Mouse (Mus musculus) hindbrain, postnatal 0 days (tissue): Measurements from ENCODE around the gene Smarcc1. TPM values are rescaled to one million over a fixed set of nuclear protein-coding genes. Genes with fewer than 3 reads are reported as not detected.

ENCODE experiments used
- ATAC-seq: fragments of 200-750 bp; cut with Nextera tagmentation; 2 replicates; pipeline ENCODE4 v1.8.0; 2017; ENCODE audit warnings: mild to moderate bottlenecking, moderate TSS enrichment, moderate library complexity
- DNase-seq: peaks from one replicate; pipeline ENCODE4 v3.0.0-alpha.2; 2015; ENCODE audit warnings: low spot score
- H3K27ac ChIP-seq: fragments of 300-500 bp; sonication (generic); 2 replicates; pipeline ENCODE4 v1.5.1; 2014; ENCODE audit warnings: mild to moderate bottlenecking
- H3K27me3 ChIP-seq: fragments of 300-500 bp; sonication (generic); 2 replicates; pipeline ENCODE4 v1.6.1; 2014; ENCODE audit warnings: low read length, mixed read lengths; ENCODE audit not compliant: insufficient read depth
- H3K36me3 ChIP-seq: fragments of 300-500 bp; sonication (generic); 2 replicates; pipeline ENCODE4 v1.6.1; 2014; ENCODE audit warnings: low read length, mixed read lengths; ENCODE audit not compliant: insufficient read depth
- H3K4me1 ChIP-seq: fragments of 300-500 bp; sonication (generic); 2 replicates; pipeline ENCODE4 v1.6.1; 2014; ENCODE audit warnings: antibody characterized with exemption, low read length, mixed read lengths; ENCODE audit not compliant: insufficient read depth
- H3K4me2 ChIP-seq: fragments of 300-500 bp; sonication (generic); 2 replicates; pipeline ENCODE4 v1.6.1; 2014; ENCODE audit warnings: low read depth, mild to moderate bottlenecking, low read length, moderate library complexity, mixed read lengths
- H3K4me3 ChIP-seq: fragments of 300-500 bp; sonication (generic); 2 replicates; pipeline ENCODE4 v1.5.1; 2014; ENCODE audit warnings: low read length
- H3K9ac ChIP-seq: fragments of 300-500 bp; sonication (generic); replicated peaks from 2 replicates; pipeline ENCODE4 v1.6.1; 2014; ENCODE audit warnings: mild to moderate bottlenecking, low read length, moderate library complexity, mixed read lengths
- H3K9me3 ChIP-seq: fragments of 300-500 bp; sonication (generic); 2 replicates; pipeline ENCODE4 v1.6.1; 2016; ENCODE audit warnings: low read length, mixed read lengths
- CTCF ChIP-seq: IDR thresholded peaks from 2 replicates; pipeline ENCODE4 v1.5.1; 2016; ENCODE audit warnings: antibody characterized with exemption, control low read depth, low read depth
- WGBS: fragments of 180-500 bp; shearing (Covaris S2); extraction: QIAGEN DNeasy Blood & Tissue Kit; methylation state at CpG from one replicate; pipeline ENCODE4 v1.1.7; 2014; 5-methylcytosine and 5-hydroxymethylcytosine counted together
- polyA plus RNA-seq: library from polyadenylated mRNA; unstranded; fragments of >200 nt; fragmentation: Nextera tagmentation; extraction: Ambion mirVana; gene quantifications from 2 replicates; pipeline ENCODE4 v1.2.1, GENCODE M21; 2015
- total RNA-seq: library from RNA; depleted of rRNA; stranded (reverse); fragments of >200 nt; gene quantifications from 2 replicates; pipeline ENCODE4 v1.2.3, GENCODE M21; 2014

Smarcc1 gene
- total and polyA plus RNA-seq, 2 experiments from 2014 or later = 26.2 to 59.5 TPM

DNA sequence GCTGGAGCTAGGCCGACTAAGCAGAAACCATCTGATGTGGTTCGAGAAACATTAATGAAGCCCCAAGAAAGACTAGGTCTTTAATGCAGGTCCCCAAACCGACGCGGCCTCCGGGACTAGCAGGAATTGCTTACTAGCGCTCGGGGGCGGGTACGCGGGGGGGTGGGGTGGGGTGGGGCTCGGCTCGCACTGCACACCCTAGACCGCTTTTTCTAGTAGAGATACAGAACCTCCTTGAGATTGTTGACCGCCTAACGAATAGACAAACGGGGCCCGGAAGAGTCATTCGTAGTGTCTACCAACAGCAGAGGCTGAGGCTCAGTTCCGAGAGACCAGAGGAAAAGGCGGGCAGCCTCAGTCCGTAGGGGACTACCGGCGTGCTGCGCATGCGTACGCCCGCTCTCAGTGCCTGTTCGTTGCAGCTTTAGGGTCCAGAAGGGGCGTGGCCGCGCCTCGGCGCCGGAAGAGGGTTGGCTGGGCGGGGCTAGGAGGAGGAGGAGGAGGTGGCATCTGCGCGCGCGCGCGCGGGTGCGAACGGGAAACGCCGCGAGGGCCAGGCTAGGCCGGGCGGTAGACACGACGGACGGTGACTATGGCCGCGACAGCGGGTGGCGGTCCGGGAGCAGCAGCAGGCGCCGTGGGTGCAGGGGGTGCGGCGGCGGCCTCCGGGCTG is 14.2 kb downstream of the Smarcc1 start:
- peaks cover 4% of the 10 kb centered on the region; the same call in 1 of the 2 replicates for H3K36me3 ChIP-seq
- H3K9me3 ChIP-seq = no peaks in the 10 kb centered on the region
- peak overlapping the region; percentile 92 for H3K9ac ChIP-seq
- WGBS = under 1% methylated on average over 56 of the region's 64 CpGs
- H3K4me1 ChIP-seq = peaks cover 22% of the 10 kb centered on the region
- H3K27ac ChIP-seq = peak overlapping the region; percentile 88
- DNase-seq = peak; percentile 100
- H3K4me2 ChIP-seq = peak overlapping the region; percentile 86
- H3K4me3 ChIP-seq = peak overlapping the region; percentile 92
- TF ChIP-seq CTCF = no peak
- no peaks in the 10 kb centered on the region for H3K27me3 ChIP-seq
- peak; percentile 97 for ATAC-seq

DNA sequence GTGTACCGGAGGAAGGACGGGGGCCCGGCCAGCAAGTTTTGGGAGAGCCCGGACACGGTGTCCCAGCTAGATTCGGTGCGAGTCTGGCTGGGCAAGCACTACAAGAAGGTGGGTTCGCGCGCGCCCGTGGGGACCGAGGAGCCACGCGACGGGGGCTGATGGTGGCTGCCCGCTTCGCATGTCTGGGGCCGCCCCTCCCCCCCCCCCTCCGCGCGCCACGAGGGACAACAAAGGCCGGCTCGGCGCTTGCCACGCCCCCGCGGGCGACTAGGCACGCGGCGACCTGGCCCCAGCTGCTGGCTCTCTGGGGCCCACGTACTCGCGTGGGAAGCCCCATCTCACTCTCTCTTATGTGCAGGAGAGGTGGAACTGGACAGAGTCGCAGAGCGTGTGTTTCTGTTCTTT is 14.7 kb downstream of the Smarcc1 start:
- Histone ChIP-seq H3K9ac (peak overlapping the region; percentile 92), H3K4me1 (peaks cover 22% of the 10 kb centered on the region), H3K4me3 (peak overlapping the region; percentile 92), H3K27ac (peak overlapping the region; percentile 88), H3K4me2 (peak overlapping the region; percentile 86), H3K27me3 (no peaks in the 10 kb centered on the region), H3K9me3 (no peaks in the 10 kb centered on the region), H3K36me3 (peaks cover 4% of the 10 kb centered on the region; the same call in 1 of the 2 replicates)
- DNase-seq (peak; percentile 58), ATAC-seq (peak; percentile 69)
- WGBS = under 1% methylated on average over 22 of the region's 38 CpGs
- TF ChIP-seq CTCF = no peak

DNA sequence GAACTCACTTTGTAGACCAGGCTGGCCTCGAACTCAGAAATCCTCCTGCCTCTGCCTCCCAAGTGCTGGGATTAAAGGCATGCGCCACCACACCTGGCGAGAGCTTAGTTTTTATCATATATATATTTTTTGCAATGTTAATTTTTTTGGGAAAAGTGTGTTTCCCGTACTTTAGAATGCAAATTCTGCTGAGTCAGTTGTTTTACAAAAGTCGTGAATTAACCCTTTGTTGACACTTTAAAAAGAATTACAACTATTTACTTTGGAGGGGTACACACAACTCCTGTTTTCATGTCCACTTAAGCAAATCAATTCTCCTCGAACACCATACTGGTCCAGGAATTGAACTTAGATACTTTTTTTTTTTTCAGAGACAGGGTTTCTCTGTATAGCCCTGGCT is 15.4 kb downstream of the Smarcc1 start:
- Histone ChIP-seq H3K27ac (no peak overlapping the region), H3K4me1 (peaks cover 22% of the 10 kb centered on the region), H3K9me3 (no peaks in the 10 kb centered on the region), H3K4me3 (peak overlapping the region; percentile 92), H3K36me3 (peaks cover 4% of the 10 kb centered on the region; the same call in 1 of the 2 replicates), H3K9ac (no peak overlapping the region; the same call in 1 of the 2 replicates), H3K27me3 (no peaks in the 10 kb centered on the region), H3K4me2 (peak overlapping the region; percentile 86)
- ATAC-seq = no peak
- DNase-seq = no peak
- TF ChIP-seq CTCF = no peak
- 59% methylated on average over 6 of the region's 6 CpGs for WGBS

DNA sequence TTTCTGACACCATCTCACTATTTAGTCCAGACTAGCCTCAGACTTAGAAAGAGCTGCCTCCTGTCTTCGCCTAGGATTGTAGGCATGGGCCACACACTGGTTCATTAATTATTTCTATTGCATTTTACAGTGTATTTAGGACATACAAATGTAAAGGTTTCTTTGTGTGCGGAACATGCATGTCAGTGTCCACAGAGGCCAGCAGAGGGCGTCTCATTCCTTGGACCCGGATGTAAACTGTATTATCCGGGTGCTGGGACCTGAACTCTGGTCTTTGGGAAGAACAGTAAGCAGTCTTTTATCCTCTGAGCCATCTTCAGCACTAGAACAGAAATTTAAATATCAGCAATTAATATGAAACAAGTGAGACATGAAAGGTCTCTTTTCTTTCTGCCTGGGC is 16.7 kb downstream of the Smarcc1 start:
- WGBS = 81% methylated on average over 5 of the region's 5 CpGs
- H3K36me3 ChIP-seq = peaks cover 4% of the 10 kb centered on the region; the same call in 1 of the 2 replicates
- peak; percentile 42 for TF ChIP-seq CTCF
- DNase-seq = no peak
- no peak overlapping the region for H3K9ac ChIP-seq
- H3K27ac ChIP-seq = no peak overlapping the region
- no peaks in the 10 kb centered on the region for H3K27me3 ChIP-seq
- no peaks in the 10 kb centered on the region for H3K9me3 ChIP-seq
- ATAC-seq = no peak
- peak overlapping the region; percentile 86 for H3K4me2 ChIP-seq
- H3K4me1 ChIP-seq = peaks cover 22% of the 10 kb centered on the region
- no peak overlapping the region for H3K4me3 ChIP-seq

DNA sequence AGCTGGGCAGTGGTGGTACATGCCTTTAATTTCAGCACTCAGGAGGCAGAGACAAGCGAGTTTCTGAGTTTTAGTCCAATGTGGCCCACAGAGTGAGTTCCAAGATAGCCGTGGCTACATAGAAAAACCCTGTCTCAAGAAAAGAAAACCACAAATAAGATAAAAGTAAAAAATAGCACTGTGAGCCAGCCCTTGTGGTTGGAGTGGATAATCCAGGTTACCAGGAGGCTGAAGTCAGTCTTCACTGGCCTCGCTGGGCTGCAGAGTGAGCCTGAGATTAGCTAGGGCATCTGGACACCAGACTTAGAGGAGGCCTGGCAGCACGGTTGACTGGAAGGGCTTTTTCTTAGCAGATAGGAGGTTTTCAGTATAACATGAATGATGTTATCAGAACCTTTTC is 21.6 kb downstream of the Smarcc1 start:
- peaks cover 26% of the 10 kb centered on the region; the same call in 1 of the 2 replicates for H3K36me3 ChIP-seq
- no peaks in the 10 kb centered on the region for H3K9me3 ChIP-seq
- no peak overlapping the region for H3K4me3 ChIP-seq
- H3K27me3 ChIP-seq = no peaks in the 10 kb centered on the region
- 89% methylated on average over 4 of the region's 4 CpGs for WGBS
- no peak overlapping the region for H3K9ac ChIP-seq
- no peak overlapping the region for H3K4me2 ChIP-seq
- H3K4me1 ChIP-seq = peaks cover 2% of the 10 kb centered on the region; the same call in 1 of the 2 replicates
- H3K27ac ChIP-seq = no peak overlapping the region
- DNase-seq (no peak), ATAC-seq (no peak)
- no peak for TF ChIP-seq CTCF

DNA sequence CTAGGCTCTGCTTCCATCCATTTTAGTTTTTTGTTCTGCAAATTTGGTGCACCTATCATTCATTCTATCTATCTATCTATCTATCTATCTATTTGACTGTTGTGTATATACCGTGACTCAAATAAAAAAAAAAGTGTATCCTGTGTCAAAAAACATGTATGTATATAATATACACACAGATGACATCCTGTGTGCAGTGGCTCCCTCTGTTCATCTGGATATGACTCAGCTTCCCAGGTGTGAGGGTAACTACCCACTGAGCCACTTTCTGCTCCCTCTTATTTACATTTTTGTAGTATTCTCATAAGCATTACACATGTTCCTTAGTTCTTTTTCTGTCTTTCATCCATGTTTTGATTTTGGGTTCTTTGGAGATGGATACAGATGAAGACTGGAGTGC is 24.6 kb downstream of the Smarcc1 start:
- no peaks in the 10 kb centered on the region for H3K9me3 ChIP-seq
- H3K4me2 ChIP-seq = no peak overlapping the region
- TF ChIP-seq CTCF = no peak
- peaks cover 22% of the 10 kb centered on the region; the same call in 1 of the 2 replicates for H3K36me3 ChIP-seq
- no peak overlapping the region for H3K4me3 ChIP-seq
- no peak overlapping the region for H3K27ac ChIP-seq
- no peak overlapping the region for H3K9ac ChIP-seq
- WGBS = 96% methylated on average over 1 of the region's 1 CpGs
- H3K4me1 ChIP-seq = no peaks in the 10 kb centered on the region
- DNase-seq (no peak), ATAC-seq (no peak)
- H3K27me3 ChIP-seq = no peaks in the 10 kb centered on the region

DNA sequence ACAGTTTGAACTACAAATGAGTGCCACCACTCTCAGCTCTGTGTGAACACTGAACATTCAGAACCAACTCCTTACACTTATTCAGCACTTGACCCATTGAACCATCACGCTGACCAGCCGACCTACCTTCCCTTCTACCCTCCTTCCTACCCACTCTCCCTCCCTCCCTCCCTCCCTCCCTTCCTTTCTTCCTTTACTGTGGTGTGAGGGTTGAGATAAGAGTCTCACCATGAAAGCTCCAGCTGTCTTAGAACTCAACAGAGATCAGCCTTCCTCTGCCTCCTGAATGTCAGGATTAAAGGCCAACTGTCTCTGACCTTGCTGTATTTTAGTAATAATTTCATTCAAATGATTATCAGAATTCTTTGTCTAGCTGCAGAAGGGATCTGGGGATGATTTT is 31.1 kb downstream of the Smarcc1 start:
- no peak for TF ChIP-seq CTCF
- no peaks in the 10 kb centered on the region for H3K27me3 ChIP-seq
- H3K9me3 ChIP-seq = no peaks in the 10 kb centered on the region
- H3K4me1 ChIP-seq = no peaks in the 10 kb centered on the region
- ATAC-seq = no peak
- H3K4me2 ChIP-seq = no peak overlapping the region
- H3K4me3 ChIP-seq = no peak overlapping the region
- peaks cover 22% of the 10 kb centered on the region for H3K36me3 ChIP-seq
- no peak overlapping the region for H3K9ac ChIP-seq
- H3K27ac ChIP-seq = no peak overlapping the region
- no peak for DNase-seq
- 84% methylated on average over 2 of the region's 2 CpGs for WGBS
